Mouse (Mus musculus) lung, postnatal 0 days (tissue): Measurements from ENCODE around the gene Rab5c. TPM values are rescaled to one million over a fixed set of nuclear protein-coding genes. Genes with fewer than 3 reads are reported as not detected.

ENCODE experiments used
- ATAC-seq: fragments of 200-750 bp; cut with Nextera tagmentation; 2 replicates; pipeline ENCODE4 v1.8.0; 2017; ENCODE audit warnings: moderate library complexity
- DNase-seq: peaks from one replicate; pipeline ENCODE4 v3.0.0-alpha.2; 2016; ENCODE audit warnings: low spot score
- H3K27ac ChIP-seq: fragments of 300-500 bp; sonication (generic); 2 replicates; pipeline ENCODE4 v1.5.1; 2014; ENCODE audit warnings: antibody characterized with exemption, mild to moderate bottlenecking, low read length, mixed read lengths
- H3K27me3 ChIP-seq: fragments of 300-500 bp; sonication (generic); replicated peaks from 2 replicates; pipeline ENCODE4 v1.6.1; 2014; ENCODE audit warnings: low read length, mixed read lengths; ENCODE audit not compliant: insufficient read depth
- H3K36me3 ChIP-seq: fragments of 300-500 bp; sonication (generic); 2 replicates; pipeline ENCODE4 v1.6.1; 2014; ENCODE audit warnings: low read length, mixed read lengths; ENCODE audit not compliant: insufficient read depth
- H3K4me1 ChIP-seq: fragments of 300-500 bp; sonication (generic); 2 replicates; pipeline ENCODE4 v1.6.1; 2014; ENCODE audit warnings: antibody characterized with exemption, low read depth, low read length, mixed read lengths; ENCODE audit not compliant: insufficient read depth
- H3K4me2 ChIP-seq: fragments of 300-500 bp; sonication (generic); replicated peaks from 2 replicates; pipeline ENCODE4 v1.6.1; 2014; ENCODE audit warnings: low read depth, mild to moderate bottlenecking, low read length, moderate library complexity, mixed read lengths
- H3K4me3 ChIP-seq: fragments of 300-500 bp; sonication (generic); 2 replicates; pipeline ENCODE4 v1.5.1; 2014; ENCODE audit warnings: low read depth, low read length
- H3K9ac ChIP-seq: fragments of 300-500 bp; sonication (generic); replicated peaks from 2 replicates; pipeline ENCODE4 v1.6.1; 2014; ENCODE audit warnings: low read depth, mild to moderate bottlenecking
- H3K9me3 ChIP-seq: fragments of 300-500 bp; sonication (generic); 2 replicates; pipeline ENCODE4 v1.6.1; 2016; ENCODE audit warnings: low read length, mixed read lengths
- CTCF ChIP-seq: IDR thresholded peaks from 2 replicates; pipeline ENCODE4 v1.5.1; 2016; ENCODE audit warnings: antibody characterized with exemption, mild to moderate bottlenecking
- EP300 ChIP-seq: IDR thresholded peaks from 2 replicates; pipeline ENCODE4 v1.6.1; 2016; ENCODE audit warnings: antibody characterized with exemption, mild to moderate bottlenecking, control low read depth
- WGBS: fragments of 180-500 bp; shearing (Covaris S2); extraction: QIAGEN DNeasy Blood & Tissue Kit; methylation state at CpG from one replicate; pipeline ENCODE4 v1.1.7; 2014; 5-methylcytosine and 5-hydroxymethylcytosine counted together
- polyA plus RNA-seq: library from polyadenylated mRNA; unstranded; fragments of >200 nt; fragmentation: Nextera tagmentation; extraction: Ambion mirVana; gene quantifications from 2 replicates; pipeline ENCODE4 v1.2.1, GENCODE M21; 2015

Rab5c gene
- polyA plus RNA-seq, 1 experiment from 2014 or later = 30.4 TPM

DNA sequence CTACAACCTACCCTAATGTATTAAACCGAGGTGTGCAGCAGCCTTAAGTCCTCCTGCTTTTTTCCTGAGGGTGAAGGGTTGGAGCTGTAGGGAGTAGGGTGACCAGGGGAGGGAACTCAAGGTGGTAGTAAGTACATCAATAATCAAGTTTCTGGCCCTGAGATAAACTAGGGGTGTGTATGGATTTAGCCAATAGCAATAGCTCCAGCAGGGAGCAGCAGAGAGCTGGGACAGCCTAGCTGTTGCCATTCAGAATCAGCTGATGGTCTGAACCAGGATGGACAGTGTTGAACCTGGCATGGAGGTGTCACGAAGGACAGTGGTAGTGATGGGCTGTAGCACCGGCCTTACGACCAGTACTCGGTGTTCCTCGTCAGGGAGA, 23.5 kb downstream of the Rab5c start:
- ATAC-seq = peak; percentile 59
- no peaks in the 10 kb centered on the region for H3K9me3 ChIP-seq
- TF ChIP-seq EP300 = no peak
- peak; percentile 93 for TF ChIP-seq CTCF
- no peak overlapping the region for H3K4me3 ChIP-seq
- peaks cover 40% of the 10 kb centered on the region for H3K36me3 ChIP-seq
- peak overlapping the region; percentile 62 for H3K4me2 ChIP-seq
- DNase-seq = peak; percentile 87
- peaks cover 18% of the 10 kb centered on the region; the same call in 1 of the 2 replicates for H3K4me1 ChIP-seq
- WGBS = 48% methylated on average over 6 of the region's 6 CpGs
- H3K27ac ChIP-seq = peak overlapping the region; percentile 62; the same call in 1 of the 2 replicates
- H3K9ac ChIP-seq = no peak overlapping the region
- H3K27me3 ChIP-seq = no peaks in the 10 kb centered on the region

DNA sequence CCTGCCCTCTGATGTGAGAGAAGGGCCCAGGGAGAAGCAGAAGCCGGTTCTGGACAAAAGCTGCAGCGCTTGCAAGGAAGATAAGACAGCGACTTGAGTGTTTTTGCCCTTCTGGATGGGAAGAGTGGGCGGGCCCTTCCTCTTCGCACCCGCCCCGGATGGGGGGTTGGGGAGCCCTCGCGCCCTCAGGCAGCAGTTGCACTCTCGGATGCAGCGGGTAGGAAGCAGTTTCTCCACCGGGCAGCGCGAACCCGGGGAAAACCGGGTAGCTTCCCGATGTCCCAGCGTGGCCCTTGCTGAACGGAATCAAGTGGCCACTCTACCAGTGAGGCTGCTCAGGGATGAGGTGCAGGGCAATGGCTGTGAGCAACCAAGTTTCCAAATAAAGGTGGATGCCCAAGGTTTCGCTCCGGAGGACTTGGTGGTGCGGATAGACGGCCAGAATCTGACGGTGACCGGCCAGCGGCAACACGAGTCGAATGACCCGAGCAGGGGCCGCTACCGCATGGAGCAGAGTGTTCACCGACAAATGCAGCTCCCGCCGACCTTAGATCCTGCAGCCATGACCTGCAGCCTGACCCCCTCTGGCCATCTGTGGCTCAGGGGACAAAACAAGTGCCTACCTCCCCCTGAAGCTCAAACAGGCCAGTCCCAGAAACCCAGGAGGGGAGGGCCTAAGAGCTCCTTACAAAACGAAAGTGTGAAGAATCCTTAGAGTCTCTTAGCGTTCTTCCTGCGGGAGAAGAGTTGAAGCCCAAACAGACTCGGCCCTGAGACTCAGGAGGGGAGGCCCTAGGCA, 24.1 kb downstream of the Rab5c start, which contains the start of gene Hspb9:
Hspb9 (plus strand) TSS at position 116 of the 799 bp plus-strand sequence.
- Histone ChIP-seq H3K27ac (peak within 1 kb of the TSS; percentile 62), H3K4me1 (peaks cover 16% of the 10 kb centered on the region; the same call in 1 of the 2 replicates), H3K9ac (no peak within 1 kb of the TSS), H3K4me3 (peak within 1 kb of the TSS; percentile 20), H3K27me3 (no peaks in the 10 kb centered on the region), H3K9me3 (no peaks in the 10 kb centered on the region), H3K4me2 (peak within 1 kb of the TSS; percentile 62), H3K36me3 (peaks cover 38% of the 10 kb centered on the region)
- WGBS = 6% methylated on average over 38 of the region's 38 CpGs
- peak; percentile 64 for DNase-seq
- TF ChIP-seq CTCF (no peak), EP300 (no peak)
- peak; percentile 47 for ATAC-seq

DNA sequence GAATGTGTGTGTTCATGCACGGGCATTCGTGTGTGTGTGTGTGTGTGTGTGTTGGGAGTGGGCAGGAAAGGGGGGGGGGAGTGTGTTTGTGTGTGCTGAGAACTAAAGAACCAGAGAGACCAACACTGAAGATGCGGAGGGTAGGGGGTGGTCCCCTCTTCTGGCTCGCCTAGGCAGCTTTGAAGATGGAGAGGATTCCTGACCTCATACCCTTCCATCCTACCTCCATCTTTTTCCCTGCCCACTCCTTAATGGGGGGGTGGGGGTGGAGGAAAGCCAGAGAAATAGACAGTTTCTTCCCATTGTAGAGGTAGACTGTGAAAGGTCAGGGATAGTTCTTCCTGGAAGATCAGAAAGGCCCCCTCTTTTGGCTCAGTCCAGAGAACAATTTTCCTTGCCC, 24.8 kb downstream of the Rab5c start:
- no peaks in the 10 kb centered on the region for H3K9me3 ChIP-seq
- peaks cover 16% of the 10 kb centered on the region; the same call in 1 of the 2 replicates for H3K4me1 ChIP-seq
- peak overlapping the region; percentile 62 for H3K4me2 ChIP-seq
- no peaks in the 10 kb centered on the region for H3K27me3 ChIP-seq
- DNase-seq (no peak), ATAC-seq (no peak)
- no peak overlapping the region for H3K9ac ChIP-seq
- no peak overlapping the region; the same call in 1 of the 2 replicates for H3K4me3 ChIP-seq
- H3K36me3 ChIP-seq = peaks cover 32% of the 10 kb centered on the region
- H3K27ac ChIP-seq = peak overlapping the region; percentile 62; the same call in 1 of the 2 replicates
- 64% methylated on average over 4 of the region's 4 CpGs for WGBS
- TF ChIP-seq CTCF (no peak), EP300 (no peak)

DNA sequence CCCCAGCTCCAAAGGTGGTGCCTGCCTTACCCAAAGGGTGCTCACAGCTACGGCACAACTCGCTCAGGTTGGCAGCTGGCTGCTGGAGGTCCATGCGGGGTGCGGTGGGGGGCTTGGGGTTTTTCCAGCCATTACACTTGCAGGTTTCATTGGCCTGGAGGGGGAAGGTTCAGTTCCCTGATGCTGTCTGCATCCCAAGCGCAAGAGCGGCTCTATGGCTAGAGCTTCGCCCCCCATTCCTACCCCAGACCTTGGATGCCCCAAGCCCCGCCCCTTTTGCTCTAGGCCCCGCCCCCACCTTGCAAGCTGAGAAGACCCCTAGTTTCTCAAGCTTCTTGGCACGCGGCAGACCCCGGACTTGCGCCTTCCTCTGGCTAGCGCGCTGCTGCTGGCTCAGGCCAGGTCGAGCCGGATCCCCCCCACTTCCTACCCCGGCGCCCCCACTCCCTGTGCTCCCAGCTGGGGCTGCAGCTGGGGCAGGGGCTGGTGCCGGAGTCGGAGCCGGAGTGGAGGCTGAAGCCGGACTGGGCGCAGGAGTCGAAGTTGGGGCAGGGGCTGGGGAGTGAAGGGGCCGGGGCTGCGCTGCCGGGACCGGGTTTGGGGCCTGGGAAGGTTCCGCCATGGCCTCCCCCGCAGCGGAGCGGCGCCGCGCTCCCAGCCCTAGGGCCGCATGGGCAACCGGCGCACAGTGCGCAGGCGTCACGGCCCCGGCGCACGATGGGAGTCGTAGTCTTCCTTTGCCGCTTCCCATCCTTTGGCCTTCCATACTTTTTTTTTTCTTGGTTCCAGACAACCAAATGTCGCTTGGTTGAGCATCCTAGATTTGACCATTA, 26.0 kb downstream of the Rab5c start, which contains the start of gene Kat2a:
Kat2a (minus strand) TSS at position 683 of the 833 bp plus-strand sequence.
- ATAC-seq (peak; percentile 90), DNase-seq (peak; percentile 88)
- TF ChIP-seq CTCF = no peak
- TF ChIP-seq EP300 = no peak
- Histone ChIP-seq H3K27ac (0 out of 2 replicates have a peak within 1 kb of the TSS, but pooled peaks have one; percentile 62), H3K4me3 (peak within 1 kb of the TSS; percentile 80), H3K9ac (peak within 1 kb of the TSS; percentile 64), H3K27me3 (no peaks in the 10 kb centered on the region), H3K9me3 (no peaks in the 10 kb centered on the region), H3K4me1 (peaks cover 16% of the 10 kb centered on the region; the same call in 1 of the 2 replicates), H3K36me3 (peaks cover 21% of the 10 kb centered on the region; the same call in 1 of the 2 replicates), H3K4me2 (peak within 1 kb of the TSS; percentile 99)
- WGBS = 3% methylated on average over 43 of the region's 48 CpGs

DNA sequence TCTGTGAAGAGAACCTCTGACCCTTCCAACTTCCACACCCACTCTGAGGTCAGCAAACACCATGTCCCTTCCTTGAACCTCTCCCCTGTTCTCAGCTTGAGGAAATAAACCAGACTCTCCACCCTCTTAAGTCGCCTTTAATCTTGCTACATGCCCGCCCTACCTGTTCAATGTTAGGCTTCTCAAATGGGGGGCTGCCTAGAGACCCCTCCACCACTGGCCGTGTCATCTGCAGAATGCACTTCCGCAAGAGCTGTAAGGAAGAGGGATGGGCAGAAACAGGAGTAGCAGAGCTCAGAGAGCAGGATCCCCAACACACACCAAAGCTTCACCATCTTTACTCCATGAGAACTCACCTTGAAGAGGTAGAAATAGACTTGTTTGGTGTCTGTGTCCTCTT, 27.0 kb downstream of the Rab5c start:
- WGBS = 63% methylated on average over 4 of the region's 4 CpGs
- Histone ChIP-seq H3K4me3 (no peak overlapping the region), H3K9ac (no peak overlapping the region), H3K36me3 (peaks cover 20% of the 10 kb centered on the region), H3K4me1 (peaks cover 16% of the 10 kb centered on the region; the same call in 1 of the 2 replicates), H3K4me2 (no peak overlapping the region), H3K9me3 (no peaks in the 10 kb centered on the region), H3K27ac (no peak overlapping the region), H3K27me3 (no peaks in the 10 kb centered on the region)
- TF ChIP-seq EP300 (no peak), CTCF (no peak)
- DNase-seq (no peak), ATAC-seq (no peak)

DNA sequence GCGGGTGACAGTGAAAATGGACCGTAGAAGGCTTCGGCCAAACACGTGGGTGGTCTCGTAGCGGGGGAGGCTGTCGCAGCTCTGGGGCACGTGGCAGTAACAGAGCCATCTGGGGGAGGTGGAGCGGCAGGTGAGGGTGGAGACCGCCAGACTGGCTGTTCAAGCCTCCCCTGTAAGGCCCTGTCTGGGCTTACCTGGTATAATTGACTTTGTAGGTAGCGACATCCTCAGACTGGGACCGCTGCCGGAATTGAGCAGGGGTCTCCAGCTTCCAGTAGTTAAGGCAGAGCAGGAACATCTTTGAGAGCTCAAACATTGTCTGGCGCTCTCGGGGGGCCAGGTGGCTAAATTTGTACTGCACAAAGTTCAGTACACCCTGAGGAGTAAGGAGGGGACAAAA, 27.5 kb downstream of the Rab5c start:
- Histone ChIP-seq H3K27me3 (no peaks in the 10 kb centered on the region), H3K4me3 (no peak overlapping the region), H3K36me3 (peaks cover 20% of the 10 kb centered on the region), H3K9me3 (no peaks in the 10 kb centered on the region), H3K9ac (no peak overlapping the region), H3K4me1 (peaks cover 16% of the 10 kb centered on the region; the same call in 1 of the 2 replicates), H3K4me2 (no peak overlapping the region), H3K27ac (no peak overlapping the region)
- TF ChIP-seq CTCF (no peak), EP300 (no peak)
- no peak for ATAC-seq
- 85% methylated on average over 15 of the region's 15 CpGs for WGBS
- DNase-seq = no peak
